Mouse (Mus musculus): ENCODE measurements around the gene Gdap1l1.

Gene Gdap1l1

DNA sequence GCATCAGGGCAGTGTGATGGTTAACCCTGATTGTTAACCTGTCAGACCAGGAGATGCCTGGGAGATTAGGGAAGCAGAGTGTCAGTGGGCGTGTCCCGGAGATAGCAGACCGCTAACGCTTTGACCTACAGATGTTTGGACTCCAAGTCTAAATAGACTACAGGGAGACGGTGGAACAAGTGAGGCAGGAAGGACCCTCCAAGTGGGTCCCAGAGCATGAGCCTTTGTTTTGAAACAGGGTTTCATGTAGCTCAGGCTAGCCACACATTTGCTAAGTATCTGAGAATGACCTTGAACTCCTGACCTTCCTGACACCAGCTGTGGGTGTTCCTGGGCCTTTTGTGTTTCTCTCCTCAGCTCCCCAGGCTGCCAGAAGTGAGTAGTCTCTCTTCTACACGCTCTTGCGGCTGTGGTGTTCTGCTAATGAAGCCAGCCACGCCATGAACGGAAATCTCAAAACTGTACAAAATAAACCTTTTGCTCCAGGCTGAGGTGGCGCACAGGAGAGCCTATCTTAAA, 25.0 kb downstream of the Gdap1l1 start:
- DNase-seq (ENCODE audit: low read depth, low spot score): no peak

DNA sequence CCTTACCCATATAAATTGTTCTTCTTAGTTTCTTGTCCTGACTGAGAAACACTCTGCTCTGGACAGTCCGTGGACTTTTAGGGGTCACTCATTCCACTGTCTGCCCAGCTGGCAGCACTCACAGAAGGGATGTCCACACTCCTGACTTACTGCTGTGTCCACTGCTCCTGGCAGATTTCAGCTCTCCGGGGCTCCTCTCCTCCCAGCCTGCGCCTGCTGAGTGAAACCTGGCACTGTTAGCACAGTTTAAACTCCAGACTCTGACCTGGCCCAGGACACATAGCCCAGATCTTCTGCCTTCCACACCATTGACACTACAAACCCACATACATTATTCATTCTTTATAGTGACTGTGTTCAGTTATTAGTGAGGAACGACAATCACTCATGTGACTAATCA, 25.7 kb downstream of the Gdap1l1 start:
- DNase-seq (ENCODE audit: low read depth, low spot score): no peak

DNA sequence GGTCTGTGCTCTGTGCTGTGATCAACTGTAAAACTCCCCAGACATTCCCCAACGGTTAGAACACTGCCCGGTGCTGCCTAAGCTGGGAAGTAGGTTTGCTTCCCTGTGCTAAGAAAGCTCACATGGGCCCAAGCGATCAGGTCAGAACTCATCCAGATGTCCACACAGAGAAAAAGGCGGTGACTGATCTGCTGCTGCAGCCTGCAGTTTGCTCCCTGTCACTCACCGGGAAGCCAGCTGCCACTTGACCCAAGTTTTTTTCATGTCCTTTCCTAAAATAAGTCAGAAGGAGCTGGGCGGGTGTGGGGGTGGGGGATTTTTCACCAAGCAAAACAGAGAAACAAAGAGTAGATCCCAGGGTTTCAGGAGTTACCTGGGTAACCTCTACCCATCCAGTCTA, 26.3 kb downstream of the Gdap1l1 start:
- DNase-seq (ENCODE audit: low read depth, low spot score): no peak

GRCm38 (mm10) chr2:163466771-163467170, 28.5 kb downstream of the Gdap1l1 start:
- no peak for DNase-seq (ENCODE audit: low read depth, low spot score)

- DNase-seq (ENCODE audit: low read depth, low spot score): no peak
These were observed 29.3 kb downstream of the Gdap1l1 start for GRCm38 (mm10) chr2:163467585-163467984.

DNA sequence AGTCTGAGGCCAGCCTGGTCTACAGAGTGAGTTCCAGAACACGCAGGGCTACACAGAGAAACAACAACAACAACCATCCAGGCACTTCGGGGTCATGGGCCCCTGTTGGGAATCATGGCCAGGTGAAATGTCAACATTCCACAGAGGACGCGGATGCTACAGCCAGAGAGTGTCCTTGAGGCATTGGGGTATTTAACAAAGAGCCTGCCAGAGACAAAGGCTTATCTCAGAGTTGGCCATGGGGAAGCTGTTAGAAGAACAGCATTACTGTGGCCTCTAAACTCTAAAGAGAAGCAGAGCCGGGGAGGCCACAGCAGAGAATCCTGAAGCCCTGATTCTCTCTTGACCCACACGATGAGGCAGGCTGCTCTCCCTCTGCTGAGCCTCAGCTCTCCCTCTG, 30.6 kb downstream of the Gdap1l1 start:
- DNase-seq (ENCODE audit: low read depth, low spot score): no peak

DNA sequence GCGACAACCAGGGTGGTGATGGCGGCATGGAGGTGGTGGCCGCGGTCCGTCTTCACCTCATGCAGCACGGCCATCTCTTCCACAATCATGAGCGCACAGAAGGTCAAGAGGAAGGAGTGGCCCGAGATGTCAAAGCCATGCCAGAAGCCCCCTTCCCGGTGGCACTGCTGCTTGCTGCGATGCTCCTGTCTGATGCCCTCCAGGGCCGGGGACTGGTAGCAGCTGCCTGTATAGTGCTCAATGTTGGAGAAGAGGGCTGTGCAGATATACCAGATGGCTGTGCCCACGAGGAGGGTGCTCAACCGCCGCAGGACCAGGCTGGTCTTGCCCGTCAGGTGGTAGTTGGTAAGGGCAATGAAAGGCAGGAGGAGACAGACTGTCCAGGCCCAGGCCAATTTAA, 31.4 kb downstream of the Gdap1l1 start:
- no peak for DNase-seq (ENCODE audit: low read depth, low spot score)

GRCm38 (mm10) chr2:163471136-163471535, 32.9 kb downstream of the Gdap1l1 start:
- DNase-seq (ENCODE audit: low read depth, low spot score): no peak

DNA sequence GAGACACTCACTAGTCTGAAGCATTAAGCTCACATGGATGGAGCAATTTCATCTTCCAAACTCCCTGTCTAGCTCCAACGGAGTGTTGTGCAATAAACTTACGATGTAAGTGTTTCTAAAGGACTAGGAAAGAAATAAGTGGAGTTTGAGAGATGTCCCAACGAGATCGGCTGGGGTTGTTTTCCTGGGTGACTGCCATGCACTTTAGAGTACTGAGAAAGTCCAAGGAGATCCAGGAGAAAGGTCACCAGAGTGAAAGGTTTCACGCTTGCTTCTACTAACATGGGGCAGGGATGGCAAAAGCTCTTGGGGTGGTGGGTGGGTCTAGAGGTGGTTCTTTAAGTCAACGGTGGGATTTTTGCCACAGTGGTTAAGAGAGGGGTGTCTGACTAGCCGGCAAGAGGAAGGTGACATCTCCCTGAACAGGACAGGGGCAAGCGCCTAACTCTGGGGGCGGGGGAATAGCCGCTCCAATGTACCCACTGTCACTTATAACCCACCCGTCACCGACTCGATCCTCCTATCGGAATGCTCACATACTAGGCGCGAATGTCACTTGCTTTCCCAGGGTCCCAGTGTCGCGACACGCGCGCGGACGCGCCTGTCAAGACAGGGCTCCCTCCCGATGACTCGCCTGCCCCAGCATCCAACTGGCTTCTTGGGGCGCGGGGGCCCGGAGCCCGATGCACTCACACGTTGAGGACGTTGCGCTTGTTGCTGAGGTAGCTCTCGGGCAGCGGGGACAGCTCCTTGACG, 33.6 kb downstream of the Gdap1l1 start:
- DNase-seq (ENCODE audit: low read depth, low spot score): no peak

DNA sequence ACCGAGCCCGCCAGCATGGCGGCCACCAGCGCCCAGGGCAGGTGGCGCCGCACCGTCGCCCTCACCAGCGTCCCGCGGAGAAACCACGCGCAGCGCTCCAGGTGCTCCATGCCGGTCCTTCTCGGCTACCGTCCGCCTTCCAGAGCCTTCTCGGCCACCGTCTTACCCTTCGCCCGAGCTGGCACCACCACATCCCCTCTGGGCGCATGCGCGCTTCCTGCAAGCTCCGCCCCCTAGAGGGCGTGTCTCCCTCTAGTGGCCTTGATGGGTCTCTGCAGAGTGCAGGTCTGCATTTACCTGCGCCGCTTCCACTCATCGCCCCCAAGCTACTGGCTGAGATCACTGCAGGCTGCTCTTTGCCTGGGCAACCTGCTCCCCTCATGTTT, 34.2 kb downstream of the Gdap1l1 start, which contains the start of gene Fitm2:
Fitm2 (minus strand) TSS at position 164 of the 386 bp plus-strand sequence.
- DNase-seq (ENCODE audit: low read depth, low spot score): peak; percentile 92

DNA sequence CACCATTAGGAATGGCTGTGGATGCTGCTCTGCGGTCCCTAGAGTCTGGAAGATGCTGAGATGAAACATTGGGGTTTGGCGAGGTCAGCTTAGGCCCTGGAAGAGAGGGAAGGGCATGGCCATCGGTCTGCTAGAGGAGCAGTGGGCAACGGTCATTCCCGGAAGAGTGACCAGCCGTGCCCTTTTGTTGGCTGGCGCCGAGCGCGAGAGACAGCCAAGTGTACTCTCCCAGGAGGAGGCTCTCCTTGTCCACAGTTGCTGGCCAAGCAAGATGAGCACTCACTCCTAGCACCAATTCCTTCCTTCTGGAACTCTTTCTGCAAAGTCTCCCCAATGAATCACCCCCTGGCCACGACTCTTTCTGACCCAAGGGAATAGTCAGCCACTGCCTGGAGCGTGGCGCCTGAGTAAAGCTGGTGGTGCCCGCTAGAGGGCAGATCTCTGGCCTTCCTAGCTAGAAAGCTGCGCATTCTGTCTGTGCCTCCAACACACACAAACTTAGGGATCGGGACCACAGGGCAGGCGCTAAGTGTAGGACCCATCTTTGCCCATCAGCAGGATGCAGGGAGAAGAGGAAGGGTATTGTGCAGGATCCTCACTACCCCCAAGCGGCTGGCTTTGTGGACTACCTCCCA, 42.0 kb downstream of the Gdap1l1 start:
- DNase-seq (ENCODE audit: low read depth, low spot score): no peak

DNA sequence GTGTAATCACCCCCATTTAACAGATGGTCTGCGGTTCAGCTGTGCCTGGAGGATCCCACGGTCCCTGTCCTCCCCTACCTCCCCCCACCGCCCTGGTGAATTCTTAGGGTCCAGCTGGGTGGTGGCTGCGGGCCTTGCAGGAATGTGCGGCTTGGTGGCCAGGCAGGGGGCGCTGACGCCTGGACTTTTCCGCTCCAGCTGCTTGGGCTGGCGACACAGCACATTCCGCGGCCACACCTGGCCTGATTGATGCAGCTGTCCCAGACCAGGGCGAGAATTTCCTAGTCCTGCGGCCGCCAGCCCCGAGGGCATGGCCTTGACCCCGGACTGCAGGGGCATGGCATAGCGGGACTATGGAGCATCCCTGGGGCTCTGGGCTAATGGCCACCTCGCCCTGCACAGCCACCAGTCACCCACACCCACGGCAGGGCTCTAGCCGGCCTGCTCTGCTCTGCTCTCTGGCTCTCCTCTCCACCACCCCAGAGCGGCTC, 43.3 kb downstream of the Gdap1l1 start:
- no peak for DNase-seq (ENCODE audit: low read depth, low spot score)

DNA sequence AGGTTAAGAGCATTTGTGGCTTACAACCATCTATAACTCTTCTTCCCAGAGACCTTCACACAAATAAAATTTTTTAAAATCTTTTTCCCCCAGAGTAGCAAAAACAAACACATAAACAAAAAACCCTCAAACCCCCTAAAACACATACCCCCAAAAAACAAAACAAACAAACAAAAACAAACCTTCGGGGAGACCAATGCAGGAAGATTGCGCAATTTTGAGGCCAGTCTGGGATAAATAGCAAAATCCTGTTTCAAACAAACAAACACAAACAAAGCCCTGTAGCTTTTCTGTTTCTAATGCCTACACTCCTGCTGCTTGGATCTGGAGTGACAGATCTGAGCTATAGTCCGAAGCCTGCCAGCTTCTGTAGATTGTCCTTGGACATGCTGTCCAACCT, 49.1 kb downstream of the Gdap1l1 start:
- no peak for DNase-seq (ENCODE audit: low read depth, low spot score)

DNA sequence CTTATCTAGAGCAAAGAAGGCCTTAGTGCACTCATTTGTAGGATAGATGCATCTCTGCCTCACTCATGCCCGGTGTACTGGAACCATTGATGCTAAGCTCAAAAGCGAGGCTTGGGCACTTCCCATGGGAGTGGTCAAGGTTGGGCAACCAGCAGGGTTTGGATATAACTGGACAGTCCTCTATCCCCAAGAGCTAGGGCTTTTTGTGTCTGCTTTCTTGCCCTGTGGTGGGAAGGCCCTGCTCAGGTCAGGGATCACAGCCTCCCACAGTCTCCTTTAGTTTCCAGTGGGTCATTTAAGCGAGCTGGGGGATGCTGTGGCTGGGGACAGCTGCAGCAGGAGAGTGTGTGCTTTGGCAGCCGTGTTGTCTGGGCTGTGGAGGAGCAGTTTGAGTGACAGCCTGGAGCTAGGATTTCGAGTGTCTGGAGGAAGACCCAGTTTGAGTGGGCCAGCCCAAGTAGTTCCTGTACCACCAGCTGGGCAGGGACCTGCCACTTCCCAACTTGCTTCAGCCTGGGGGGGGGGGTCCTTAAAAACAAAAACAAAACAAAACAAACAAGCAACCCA, 51.5 kb downstream of the Gdap1l1 start:
- DNase-seq (ENCODE audit: low read depth, low spot score): no peak

GRCm38 (mm10) chr2:163490656-163491055, 52.4 kb downstream of the Gdap1l1 start:
- no peak for DNase-seq (ENCODE audit: low read depth, low spot score)

DNA sequence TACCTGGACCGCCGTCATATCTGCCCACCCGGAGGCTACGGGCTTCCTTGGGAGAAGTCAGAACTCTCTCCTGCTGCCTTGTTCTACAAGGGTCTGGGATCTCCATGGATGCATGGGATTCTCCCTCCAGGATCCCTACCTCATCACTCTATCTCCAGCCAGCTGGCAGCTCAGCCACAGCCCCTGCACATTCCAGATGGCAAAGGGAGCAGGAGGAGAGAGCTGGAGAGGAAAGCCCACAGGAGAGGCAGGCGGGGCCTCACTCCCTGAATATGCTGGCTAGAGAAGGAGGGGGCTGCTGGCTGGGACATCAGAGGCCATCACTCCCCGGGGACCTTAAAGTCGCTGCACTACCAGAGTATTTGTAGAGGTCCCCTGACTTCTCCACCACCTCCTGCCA, 53.1 kb downstream of the Gdap1l1 start:
- no peak for DNase-seq (ENCODE audit: low read depth, low spot score)

- DNase-seq (ENCODE audit: low read depth, low spot score): no peak
These were observed 53.7 kb downstream of the Gdap1l1 start, which contains the start of gene R3hdml for GRCm38 (mm10) chr2:163492018-163492417. R3hdml (plus strand) TSS chr2:163492318.

DNA sequence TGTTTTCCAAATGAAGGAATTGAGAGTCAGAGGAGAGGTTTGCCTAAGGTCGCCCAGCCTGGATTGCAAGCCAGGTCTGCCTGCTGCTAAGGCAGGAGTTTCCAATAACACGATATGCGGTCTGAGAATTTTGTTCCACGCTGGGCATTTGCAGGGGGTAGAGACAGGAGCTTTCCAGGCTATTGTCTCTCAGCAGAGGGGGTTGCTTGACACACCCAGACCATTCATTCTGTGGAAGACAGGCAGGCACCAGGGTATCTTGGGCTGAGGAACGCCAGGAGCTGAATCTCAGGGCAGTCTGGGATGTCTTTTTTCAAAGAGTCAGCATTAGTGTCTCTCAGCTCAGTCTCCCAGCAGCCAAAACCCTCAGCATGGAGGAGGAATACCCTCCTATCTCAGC, 54.8 kb downstream of the Gdap1l1 start:
- no peak for DNase-seq (ENCODE audit: low read depth, low spot score)

GRCm38 (mm10) chr2:163493976-163494375, 55.7 kb downstream of the Gdap1l1 start:
- no peak for DNase-seq (ENCODE audit: low read depth, low spot score)

GRCm38 (mm10) chr2:163494456-163494855, 56.2 kb downstream of the Gdap1l1 start:
- DNase-seq (ENCODE audit: low read depth, low spot score): no peak

DNA sequence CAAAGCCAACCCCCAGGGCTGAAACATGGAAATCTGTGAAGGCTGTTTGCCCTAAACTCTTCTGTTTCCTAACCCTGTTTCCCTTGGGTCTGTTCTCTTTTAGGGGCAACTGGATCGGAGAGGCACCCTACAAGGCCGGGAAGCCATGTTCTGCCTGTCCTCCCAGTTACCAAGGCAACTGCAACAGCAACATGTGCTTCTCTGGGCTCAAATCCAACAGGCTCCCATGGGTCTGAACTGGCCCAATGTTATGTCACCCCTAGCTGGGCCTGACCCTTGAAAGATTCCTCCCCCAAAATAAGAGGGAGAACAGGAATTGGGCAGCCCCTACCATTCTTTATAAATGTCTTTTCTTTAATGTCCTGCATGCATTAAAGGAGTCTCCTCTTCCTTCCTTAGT, 63.9 kb downstream of the Gdap1l1 start:
- no peak for DNase-seq (ENCODE audit: low read depth, low spot score)

DNA sequence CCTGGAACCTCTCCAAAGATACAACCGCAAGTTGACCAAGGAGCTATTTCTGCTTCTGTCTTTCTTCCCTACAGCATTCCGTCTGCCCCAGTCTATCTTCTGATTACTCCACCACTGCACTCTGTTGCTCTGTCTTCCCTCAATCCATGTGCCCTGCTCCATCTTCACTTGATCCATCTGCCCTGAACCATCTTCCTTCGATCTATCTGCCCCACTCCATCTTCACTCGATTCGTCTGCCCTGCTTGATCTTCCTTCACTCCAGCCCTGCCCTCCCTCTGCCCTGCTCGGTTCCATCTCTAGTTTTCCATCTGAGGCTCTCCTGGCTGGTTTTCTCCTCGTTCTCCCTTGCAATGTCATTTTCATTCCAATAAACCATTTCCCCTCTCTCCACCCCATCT, 64.9 kb downstream of the Gdap1l1 start:
- DNase-seq (ENCODE audit: low read depth, low spot score): no peak

All from telencephalon, adult 2 months (tissue).